Mouse (Mus musculus) ES-E14 (cell line): ENCODE results near the gene Btg2.

ENCODE experiments used
- CHD2 ChIP-seq: IDR thresholded peaks from 2 replicates; pipeline ENCODE4 v1.6.1; 2014; ENCODE audit warnings: mild to moderate bottlenecking, low read depth, low read length, inconsistent platforms
- HCFC1 ChIP-seq: IDR thresholded peaks from 2 replicates; pipeline ENCODE4 v1.6.1; 2012; ENCODE audit warnings: low read length, inconsistent platforms, borderline replicate concordance; ENCODE audit not compliant: insufficient read depth
- MAFK ChIP-seq: IDR thresholded peaks from 2 replicates; pipeline ENCODE4 v1.6.1; 2014; ENCODE audit warnings: mild to moderate bottlenecking, low read depth, low read length, inconsistent platforms; ENCODE audit not compliant: insufficient read depth
- ZC3H11A ChIP-seq: IDR thresholded peaks from 2 replicates; pipeline ENCODE4 v1.6.1; 2012; ENCODE audit warnings: low read depth, mild to moderate bottlenecking, inconsistent platforms, low read length, borderline replicate concordance
- ZNF384 ChIP-seq: IDR thresholded peaks from 2 replicates; pipeline ENCODE4 v1.6.1; 2012; ENCODE audit warnings: low read depth, low read length, inconsistent platforms

DNA sequence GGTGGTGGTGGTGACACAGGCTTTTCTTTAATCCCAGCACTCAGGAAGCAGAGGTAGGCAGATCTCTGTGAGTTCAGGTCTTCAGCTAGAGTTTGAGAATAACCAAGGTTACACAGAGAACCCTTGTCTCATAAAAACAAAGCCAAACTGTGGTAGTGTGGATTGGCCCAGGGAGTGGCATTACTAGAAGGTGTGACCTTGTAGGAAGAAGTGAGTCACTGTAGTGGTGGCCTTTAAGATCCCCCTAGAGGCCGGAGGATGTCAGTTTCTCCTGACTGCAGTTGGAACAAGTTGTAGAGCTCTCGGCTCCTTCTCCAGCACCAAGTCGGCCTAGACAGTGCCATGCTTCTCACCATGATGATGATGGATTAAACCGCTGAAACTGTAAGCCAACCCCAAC is 32.1 kb upstream of the Btg2 start, which contains the start of gene Chit1:
- TF ChIP-seq HCFC1 (no peak), MAFK (no peak), CHD2 (no peak), ZNF384 (no peak), ZC3H11A (no peak)
